In genomic region chr10:68724361-68724720, GRCm38 (mm10) we compare ENCODE assay signal across 8 mouse cellular contexts. TPM values are rescaled to one million over a fixed set of nuclear protein-coding genes. Genes with fewer than 3 reads are reported as not detected.
DNase-seq lines count a peak whose midpoint lies in the region; ATAC-seq and TF ChIP-seq lines count a peak whose summit lies in the region.

No protein-coding gene starts in this region.

- no peaks in the 10 kb centered on the region for H3K36me3 ChIP-seq in hindbrain, embryonic 11.5 days (ENCODE audit: control insufficient read depth, insufficient read depth, low read length)
- H3K36me3 ChIP-seq in liver, adult 2 months (ENCODE audit: control insufficient read depth, insufficient read depth, low read length): no peaks in the 10 kb centered on the region

- DNase-seq in adrenal gland, adult (ENCODE audit: inconsistent age in 2 of 2, low spot score in 1 of 2): peak; percentile 31 to 67
- DNase-seq in adrenal gland, adult 8-10 months: no peak
- peak; percentile 4 for DNase-seq in urinary bladder, postnatal 14 days (ENCODE audit: low spot score)
- DNase-seq in urinary bladder, postnatal 4 days (ENCODE audit: low spot score in 2 of 2): no peak
- no peak for DNase-seq in hindbrain, embryonic 11.5 days (ENCODE audit: low spot score)
- DNase-seq in liver, adult 2 months (ENCODE audit: extremely low read depth, low read depth, low spot score): no peak
- DNase-seq in yolk sac, embryonic 10.5 days (ENCODE audit: low spot score): no peak

- H3K9me3 ChIP-seq in hindbrain, embryonic 11.5 days (ENCODE audit: control insufficient read depth, low read length): no peaks in the 10 kb centered on the region

- no peak for TF ChIP-seq CTCF in liver, adult 2 months (IDR thresholded peaks at IDR 0.05; ENCODE audit: low read depth, low read length)

- no peak overlapping the region for H3K27ac ChIP-seq in hindbrain, embryonic 11.5 days (ENCODE audit: low read depth, low read length)
- H3K27ac ChIP-seq in liver, adult 2 months (replicated peaks; ENCODE audit: insufficient read depth, low read depth, low read length): peak overlapping the region; percentile 9

- 1% methylated on average over 10 of the region's 11 CpGs for WGBS in hindbrain, embryonic 11.5 days
- 7% methylated on average over 11 of the region's 11 CpGs for WGBS in liver, adult 2 months

- H3K4me3 ChIP-seq in hindbrain, embryonic 11.5 days (ENCODE audit: low read depth, low read length): peak overlapping the region; percentile 36
- peak overlapping the region; percentile 53 for H3K4me3 ChIP-seq in liver, adult 2 months (ENCODE audit: insufficient read depth, low read depth, low read length)

- peak; percentile 43; the same call in 1 of the 2 replicates for ATAC-seq in hindbrain, embryonic 11.5 days (ENCODE audit: low FRiP score)
- peak; percentile 32; the same call in 1 of the 2 replicates for ATAC-seq in monocyte, adult 5-6 weeks (replicated peaks; ENCODE audit: insufficient number of reproducible peaks, low FRiP score, low TSS enrichment, poor library complexity, severe bottlenecking)

- peaks cover 2% of the 10 kb centered on the region; the same call in 1 of the 2 replicates for H3K27me3 ChIP-seq in hindbrain, embryonic 11.5 days (ENCODE audit: control insufficient read depth, insufficient read depth, low read length)
- H3K27me3 ChIP-seq in liver, adult 2 months (ENCODE audit: control insufficient read depth, insufficient read depth, low read length): no peaks in the 10 kb centered on the region; the same call in 1 of the 2 replicates

- peak overlapping the region; percentile 87 for H3K4me2 ChIP-seq in hindbrain, embryonic 11.5 days (replicated peaks; ENCODE audit: low read depth, low read length)

- no peak for TF ChIP-seq POLR2A in liver, adult 2 months (IDR thresholded peaks at IDR 0.05; ENCODE audit: extremely low read depth, insufficient read depth, low read length)

- no peaks in the 10 kb centered on the region for H3K79me2 ChIP-seq in liver, adult 2 months (ENCODE audit: control insufficient read depth, insufficient read depth, low read length)

- no peaks in the 10 kb centered on the region for H3K4me1 ChIP-seq in hindbrain, embryonic 11.5 days (replicated peaks; ENCODE audit: control insufficient read depth, insufficient read depth, low read length)
- no peaks in the 10 kb centered on the region for H3K4me1 ChIP-seq in liver, adult 2 months (ENCODE audit: control insufficient read depth, insufficient read depth, low read length)

- peak overlapping the region; percentile 37; the same call in 1 of the 2 replicates for H3K9ac ChIP-seq in hindbrain, embryonic 11.5 days (ENCODE audit: low read depth, low read length)
- 0 out of 2 replicates have a peak overlapping the region, but pooled peaks have one; percentile 14 for H3K9ac ChIP-seq in liver, adult 2 months (ENCODE audit: low read depth, low read length)

RNA-seq across cellular contexts. Expression of gene Tmem26, which starts 0.9 kb away (rescaled TPM):
- 1 to 10 TPM; 4.1 to 7.1 (median 5.8) TPM for total RNA-seq in adrenal gland, adult 8-10 months (2022)
- polyA plus RNA-seq in hindbrain, embryonic 11.5 days (2014; fragmentation: Nextera tagmentation; extraction: Ambion mirVana): 6.8 and 8.2 TPM in 2 replicates
- 0.83 and 0.94 TPM in 2 replicates for total RNA-seq in liver, adult 2 months (2014; rRNA removed)
- polyA plus RNA-seq in liver, adult 2 months (2012; rRNA removed): 0.21 and 0.34 TPM in 2 replicates
- total RNA-seq in monocyte, adult 5-6 weeks (2017): 22.0 to 24.9 TPM (median 24.6 TPM) in 3 replicates

Comparison
In these comparisons a context has a peak if more than half of its experiments do, and no peak if none do; other contexts are left out.
1. DNase-seq: peak in adrenal gland, adult (2 of 2) and urinary bladder, postnatal 14 days (single experiment); none in adrenal gland, adult 8-10 months (single experiment), urinary bladder, postnatal 4 days (0 of 2), hindbrain, embryonic 11.5 days (single experiment), liver, adult 2 months (single experiment) and yolk sac, embryonic 10.5 days (single experiment).